Mouse (Mus musculus) cerebellum, adult 11-12 months (tissue): Measurements from ENCODE around the gene Olfr1175-ps.

ENCODE experiments used
- DNase-seq: peaks from one replicate; pipeline ENCODE4 v3.0.0; 2022

Olfr1175-ps gene

DNA sequence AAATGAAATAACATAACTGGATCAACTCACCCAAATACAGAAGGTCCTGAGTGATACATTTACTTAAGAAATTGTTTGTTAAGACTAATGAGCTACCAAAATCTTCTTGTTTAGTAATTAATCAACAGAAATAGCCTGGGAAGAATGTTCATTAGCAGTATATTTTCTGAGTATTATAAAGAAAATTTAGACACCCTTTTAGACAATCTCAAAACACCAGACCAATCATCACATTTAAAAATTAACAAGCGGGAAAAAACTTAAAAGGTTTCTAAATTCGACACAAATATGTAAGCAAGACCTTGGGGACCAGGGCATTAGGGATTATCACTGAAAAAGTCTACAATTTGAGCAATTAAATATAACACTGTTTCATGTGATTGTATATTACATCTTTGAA is at the start of gene Olfr1175-ps:
TSS of gene Olfr1175-ps (minus strand) at position 101 of the 400 bp plus-strand sequence.
- no peak for DNase-seq

DNA sequence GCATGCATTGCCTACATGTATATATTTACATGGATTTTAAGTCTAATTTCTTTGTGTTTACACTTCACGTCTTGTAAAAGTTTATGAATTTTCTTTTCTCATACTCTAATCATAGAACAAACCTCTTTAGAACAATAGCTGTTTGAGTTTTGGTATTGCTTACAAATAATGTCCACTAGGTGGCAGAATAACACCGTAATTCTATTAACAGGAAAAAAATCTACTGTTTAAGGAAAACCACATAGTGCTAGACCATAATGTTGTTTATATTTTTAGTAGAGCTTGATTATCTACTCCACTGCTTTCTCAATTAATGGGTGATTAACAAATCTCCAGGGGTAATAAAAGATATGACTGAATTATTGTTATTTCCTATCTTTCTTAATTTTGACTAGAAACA is 29.3 kb upstream of the Olfr1175-ps start:
- no peak for DNase-seq

DNA sequence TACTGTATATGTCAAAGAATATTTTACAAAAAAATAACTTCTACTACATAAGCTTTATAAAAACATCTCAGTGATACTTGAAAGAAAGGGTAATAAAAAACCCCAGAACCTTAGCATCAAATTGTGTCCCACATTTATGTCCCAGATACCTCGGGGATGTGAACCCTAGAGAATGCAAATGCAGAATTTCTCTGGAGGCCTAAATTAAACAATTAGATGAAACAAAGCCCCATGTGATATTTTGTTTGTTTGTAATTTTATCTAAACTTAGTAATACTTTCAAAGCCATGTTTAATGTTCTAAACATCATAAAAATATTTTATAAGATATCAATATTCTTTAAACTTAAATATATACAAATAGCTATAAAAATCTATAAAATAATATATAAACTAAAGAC is 19.4 kb upstream of the Olfr1175-ps start, which contains the start of gene Olfr1177-ps:
TSS of gene Olfr1177-ps (minus strand) at position 101 of the 400 bp plus-strand sequence.
- DNase-seq: no peak

DNA sequence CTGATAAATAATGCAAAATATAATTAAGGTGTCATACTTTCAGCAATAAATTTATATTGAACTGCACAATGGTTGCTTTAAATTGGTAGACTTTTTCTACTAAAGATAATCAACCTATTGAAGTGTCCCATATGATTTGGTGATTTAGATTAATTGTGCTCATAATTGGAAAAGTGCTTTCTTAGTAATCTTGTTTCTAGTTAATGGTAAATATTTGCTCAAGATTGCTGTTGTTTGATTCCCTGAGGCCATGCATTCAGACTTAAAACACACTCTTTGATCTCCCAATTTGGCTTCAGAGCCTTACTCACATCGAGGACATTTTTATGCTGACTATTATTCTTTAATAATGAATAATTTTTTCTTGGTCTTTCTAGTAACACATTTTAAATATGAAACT is 9.4 kb upstream of the Olfr1175-ps start, which contains the start of gene Olfr1176:
TSS of gene Olfr1176 (plus strand) at position 301 of the 400 bp plus-strand sequence.
- no peak for DNase-seq

DNA sequence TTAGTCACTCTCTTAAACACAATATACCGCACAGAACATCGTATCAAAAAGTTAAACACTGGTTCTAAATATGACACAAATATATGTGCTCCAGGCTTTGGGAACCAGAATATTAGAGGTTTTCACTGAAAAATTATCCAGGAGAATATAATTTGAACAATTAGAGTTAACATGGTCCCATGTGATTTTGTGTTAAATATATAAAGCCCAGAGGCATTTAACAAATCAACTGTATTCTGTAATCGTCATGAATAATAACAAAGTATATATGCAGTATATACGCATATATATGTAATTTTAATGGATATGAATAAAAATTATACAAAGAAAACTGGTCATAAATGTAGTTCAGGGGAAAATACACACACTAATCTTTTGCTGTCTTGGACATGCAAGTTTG is 12.0 kb downstream of the Olfr1175-ps start, which contains the start of gene Olfr1174-ps:
TSS of gene Olfr1174-ps (minus strand) at position 101 of the 400 bp plus-strand sequence.
- DNase-seq: no peak

DNA sequence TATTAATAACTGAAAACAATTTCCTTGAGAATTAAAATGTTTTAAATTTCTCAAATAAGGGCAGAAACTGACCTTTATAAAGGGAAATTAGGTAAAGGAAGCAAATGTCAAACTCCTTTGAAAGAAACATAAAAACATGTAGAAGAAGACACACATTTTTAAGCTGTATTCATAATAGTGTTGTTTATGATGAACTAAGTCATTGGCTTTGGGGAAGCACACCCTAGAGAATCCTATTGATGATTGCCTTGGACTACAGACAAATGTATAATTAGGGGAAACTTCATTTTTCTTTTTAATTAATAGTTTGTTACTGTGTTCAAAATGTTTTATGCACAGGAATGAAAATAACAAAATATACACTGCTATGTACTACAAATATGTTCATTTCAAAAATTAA is 47.2 kb downstream of the Olfr1175-ps start, which contains the start of gene Olfr1173:
TSS of gene Olfr1173 (minus strand) at position 101 of the 400 bp plus-strand sequence.
- no peak for DNase-seq
